Mouse (Mus musculus) CH12.LX (cell line): ENCODE measurements around the gene Srarp. TPM values are rescaled to one million over a fixed set of nuclear protein-coding genes. Genes with fewer than 3 reads are reported as not detected.

ENCODE experiments used
- DNase-seq: peaks from one replicate; pipeline ENCODE4 v3.0.0-alpha.2; 2013; ENCODE audit errors: extremely low read depth
- H3K27ac ChIP-seq: 2 replicates; pipeline ENCODE4 v1.5.1; 2012; ENCODE audit warnings: low read depth, mild to moderate bottlenecking, control low read depth, moderate library complexity; ENCODE audit not compliant: insufficient read depth
- H3K27me3 ChIP-seq: replicated peaks from 2 replicates; pipeline ENCODE3; 2012; ENCODE audit warnings: inconsistent platforms
- H3K36me3 ChIP-seq, 2 experiments: replicated peaks in 1 of 2; 2 replicates each; pipeline versions ENCODE3 to v1.6.1; 2012; ENCODE audit warnings: inconsistent platforms in 1 of 2, low read length in 1 of 2, mild to moderate bottlenecking in 1 of 2, mixed read lengths in 1 of 2, moderate library complexity in 1 of 2; ENCODE audit not compliant: control insufficient read depth in 1 of 2, insufficient read depth in 1 of 2
- H3K4me1 ChIP-seq, 2 experiments: 2 replicates each; pipeline ENCODE4 v1.6.1; 2012; ENCODE audit warnings: inconsistent platforms in 1 of 2, moderate library complexity in 1 of 2; ENCODE audit not compliant: insufficient read depth in 2 of 2, control insufficient read depth in 1 of 2
- H3K4me2 ChIP-seq: 2 replicates; pipeline ENCODE4 v1.6.1; 2012; ENCODE audit warnings: low read depth, mild to moderate bottlenecking, control low read depth; ENCODE audit not compliant: poor library complexity, insufficient read depth, severe bottlenecking
- H3K4me3 ChIP-seq, 3 experiments: fragments of 150-350 bp in 1 of 3; sonication (generic) in 1 of 3; replicated peaks in 1 of 3; 2 replicates each; pipeline versions ENCODE3 to v1.5.1; 2011 to 2012; ENCODE audit warnings: low read depth in 2 of 3, low read length in 2 of 3, mild to moderate bottlenecking in 2 of 3, moderate library complexity in 2 of 3, control low read depth in 1 of 3, improper control_type of control experiment in 1 of 3, inconsistent platforms in 1 of 3, mixed read lengths in 1 of 3; ENCODE audit not compliant: poor library complexity in 1 of 3
- H3K79me2 ChIP-seq: replicated peaks from 2 replicates; pipeline ENCODE4 v1.6.1; 2012; ENCODE audit warnings: mild to moderate bottlenecking, moderate library complexity; ENCODE audit not compliant: control insufficient read depth, poor library complexity, insufficient read depth, severe bottlenecking; ENCODE audit errors: extremely low read depth
- H3K9ac ChIP-seq: 2 replicates; pipeline ENCODE4 v1.6.1; 2012; ENCODE audit warnings: low read depth, mild to moderate bottlenecking, control low read depth, moderate library complexity; ENCODE audit not compliant: insufficient read depth
- H3K9me3 ChIP-seq: replicated peaks from 2 replicates; pipeline ENCODE3; 2012; ENCODE audit warnings: low read length, inconsistent platforms, mixed read lengths
- BHLHE40 ChIP-seq: IDR thresholded peaks from 2 replicates; pipeline ENCODE4 v1.6.1; 2011; ENCODE audit warnings: mild to moderate bottlenecking, low read depth, low read length, improper control_type of control experiment
- E2F4 ChIP-seq: IDR thresholded peaks from 2 replicates; pipeline ENCODE4 v1.6.1; 2011; ENCODE audit warnings: low read depth, low read length, improper control_type of control experiment; ENCODE audit not compliant: insufficient replicate concordance
- EP300 ChIP-seq: IDR thresholded peaks from 2 replicates; pipeline ENCODE4 v1.6.1; 2011; ENCODE audit warnings: low read length, improper control_type of control experiment
- IRF4 ChIP-seq: IDR thresholded peaks from 2 replicates; pipeline ENCODE4 v1.6.1; 2014; ENCODE audit warnings: low read depth, mild to moderate bottlenecking, inconsistent platforms, low read length, improper control_type of control experiment
- MAFK ChIP-seq: IDR thresholded peaks from 2 replicates; pipeline ENCODE4 v1.6.1; 2011; ENCODE audit warnings: low read length, improper control_type of control experiment; ENCODE audit not compliant: insufficient replicate concordance
- MAX ChIP-seq: IDR thresholded peaks from 2 replicates; pipeline ENCODE4 v1.6.1; 2011; ENCODE audit warnings: low read length, improper control_type of control experiment
- MXI1 ChIP-seq: IDR thresholded peaks from 2 replicates; pipeline ENCODE4 v1.6.1; 2011; ENCODE audit warnings: mild to moderate bottlenecking, low read depth, low read length, improper control_type of control experiment
- MYC ChIP-seq: IDR thresholded peaks from 2 replicates; pipeline ENCODE4 v1.6.1; 2011; ENCODE audit warnings: low read depth, mild to moderate bottlenecking, improper control_type of control experiment, low read length
- NELFE ChIP-seq: IDR thresholded peaks from 2 replicates; pipeline ENCODE4 v1.6.1; 2011; ENCODE audit warnings: low read depth, low read length, improper control_type of control experiment
- NRF1 ChIP-seq: IDR thresholded peaks from 2 replicates; pipeline ENCODE4 v1.6.1; 2014; ENCODE audit warnings: low read depth, mild to moderate bottlenecking, inconsistent platforms, low read length, improper control_type of control experiment, moderate library complexity
- POLR2A ChIP-seq: IDR thresholded peaks from 2 replicates; pipeline ENCODE4 v1.6.1; 2011; ENCODE audit warnings: low read depth, mild to moderate bottlenecking, improper control_type of control experiment, low read length
- RAD21 ChIP-seq: IDR thresholded peaks from 2 replicates; pipeline ENCODE4 v1.6.1; 2011; ENCODE audit warnings: low read depth, mild to moderate bottlenecking, low read length, improper control_type of control experiment, moderate library complexity
- RCOR1 ChIP-seq: conservative IDR thresholded peaks from 2 replicates; pipeline ENCODE4 v1.6.1; 2012; ENCODE audit warnings: low read depth, mild to moderate bottlenecking, inconsistent platforms, low read length, improper control_type of control experiment
- SIN3A ChIP-seq: IDR thresholded peaks from 2 replicates; pipeline ENCODE4 v1.6.1; 2012; ENCODE audit warnings: low read length, improper control_type of control experiment, inconsistent platforms
- TBP ChIP-seq: conservative IDR thresholded peaks from 2 replicates; pipeline ENCODE4 v1.6.1; 2011; ENCODE audit warnings: low read depth, low read length, improper control_type of control experiment
- USF1 ChIP-seq: IDR thresholded peaks from 2 replicates; pipeline ENCODE4 v1.6.1; 2014; ENCODE audit warnings: low read depth, mild to moderate bottlenecking, inconsistent platforms, low read length, improper control_type of control experiment
- USF2 ChIP-seq: conservative IDR thresholded peaks from 2 replicates; pipeline ENCODE4 v1.6.1; 2011; ENCODE audit warnings: low read depth, low read length, improper control_type of control experiment
- ZKSCAN1 ChIP-seq: IDR thresholded peaks from 2 replicates; pipeline ENCODE4 v1.6.1; 2012; ENCODE audit warnings: low read depth, inconsistent platforms, low read length, improper control_type of control experiment, borderline replicate concordance
- ZNF384 ChIP-seq: IDR thresholded peaks from 2 replicates; pipeline ENCODE4 v1.6.1; 2012; ENCODE audit warnings: low read depth, low read length, improper control_type of control experiment, inconsistent platforms
- dilution Hi-C: fragments of 300-500 bp; cut with MboI; formaldehyde crosslinking; loops from 2 replicates; pipeline ENCODE4 v1.14.3; 2020; ENCODE audit warnings: low sequenced_read_pairs; ENCODE audit not compliant: extremely low pct_unique_long_range_greater_than_20kb, extremely low pct_ligation_motif_present
- in situ Hi-C: fragments of 300-500 bp; cut with MboI; formaldehyde crosslinking; loops from 3 replicates; pipeline ENCODE4 v1.14.3; 2019; ENCODE audit warnings: low sequenced_read_pairs, low pct_ligation_motif_present, low pct_unique_long_range_greater_than_20kb, mixed read lengths
- polyA plus RNA-seq: library from polyadenylated mRNA; unstranded; fragments of >175 nt; gene quantifications from 2 replicates; pipeline ENCODE4 v1.2.1, GENCODE M21; 2012; ENCODE audit warnings: low read depth; ENCODE audit not compliant: insufficient read length
- total RNA-seq, 2 experiments: library from RNA; depleted of rRNA; stranded (reverse); fragments of 300-350 nt in 1 of 2; fragments of >200 nt in 1 of 2; gene quantifications; 2 replicates each; pipeline ENCODE4 v1.2.3; 2012 to 2014

The Srarp gene
- total and polyA plus RNA-seq, 3 experiments = not detected

DNA sequence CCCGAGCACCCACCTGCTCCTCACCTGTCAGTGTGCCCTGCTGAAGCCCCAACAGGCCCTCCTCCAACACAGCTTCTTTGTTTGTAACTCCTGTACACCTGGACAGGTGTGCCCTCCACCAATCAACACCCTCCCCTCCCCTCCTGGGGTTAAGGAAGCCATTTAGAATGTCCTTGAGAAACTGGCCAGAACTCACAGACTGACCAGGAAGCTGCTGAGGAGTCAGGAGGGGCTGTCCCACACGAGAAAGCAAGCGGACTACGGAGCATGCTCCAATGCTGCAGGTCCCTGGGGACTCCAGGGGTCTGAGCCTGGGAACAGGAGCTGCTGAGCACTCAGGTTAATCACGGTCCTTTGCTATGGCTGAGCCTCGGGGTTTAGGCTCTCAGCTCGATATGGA, 20.0 kb downstream of the Srarp start, which contains the start of gene Clcnkb:
Gene Clcnkb, minus strand, starts transcription at position 91 of the 400 bp plus-strand sequence.
- no peaks in the 10 kb centered on the region for H3K36me3 ChIP-seq
- no peaks in the 10 kb centered on the region for H3K79me2 ChIP-seq
- dilution Hi-C loops (no loop called here), in situ Hi-C loops (loop anchor here (25.0 kb wide), 2 partner anchors 546 to 671 kb away; partner anchors contain the start of gene Tmem51)
- H3K9me3 ChIP-seq = peaks cover 3% of the 10 kb centered on the region
- no peak for DNase-seq
- H3K27ac ChIP-seq = no peak within 1 kb of the TSS
- TF ChIP-seq MYC (no peak), ZNF384 (no peak), NRF1 (0 out of 2 replicates have a peak, but pooled peaks have one; percentile 17), NELFE (no peak)
- no peak within 1 kb of the TSS for H3K4me2 ChIP-seq
- H3K4me3 ChIP-seq = no peak within 1 kb of the TSS
- H3K9ac ChIP-seq = no peak within 1 kb of the TSS
- peaks cover 7 to 31% of the 10 kb centered on the region in 2 experiments; a peak in 3 of 4 replicates for H3K4me1 ChIP-seq
- no peaks in the 10 kb centered on the region for H3K27me3 ChIP-seq

DNA sequence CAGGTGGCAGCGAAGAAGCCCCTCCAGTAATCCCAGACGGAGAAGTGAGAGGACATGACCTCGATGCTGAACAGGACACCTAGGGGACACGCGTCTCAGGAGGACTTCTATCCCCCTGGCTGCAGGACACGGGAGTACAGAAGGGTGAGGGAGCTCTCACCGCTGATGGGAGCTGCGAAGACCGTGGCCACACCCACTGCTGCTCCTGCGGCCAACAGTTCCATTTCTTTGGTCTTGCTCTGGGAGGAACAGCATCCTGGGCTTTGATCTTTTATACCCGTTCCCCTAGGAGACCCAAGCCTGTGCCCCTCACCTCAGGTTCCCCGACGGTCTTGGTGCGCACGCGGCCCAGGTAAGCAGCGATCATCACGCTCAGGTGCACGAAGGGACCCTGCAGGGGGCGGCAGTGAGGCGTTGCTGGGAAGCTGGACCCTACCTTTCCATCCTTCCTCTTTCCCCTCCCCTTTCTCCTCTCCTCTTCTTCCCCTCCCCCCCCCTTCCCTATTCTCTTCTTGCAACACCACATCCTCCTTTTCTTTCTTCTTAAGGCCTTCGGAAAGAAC, 24.4 kb downstream of the Srarp start:
- Histone ChIP-seq H3K4me3 (no peak overlapping the region), H3K27ac (no peak overlapping the region), H3K4me1 (peaks cover 16 to 18% of the 10 kb centered on the region in 2 experiments), H3K36me3 (no peaks in the 10 kb centered on the region), H3K27me3 (no peaks in the 10 kb centered on the region), H3K9ac (no peak overlapping the region), H3K9me3 (peaks cover 3% of the 10 kb centered on the region), H3K79me2 (no peaks in the 10 kb centered on the region), H3K4me2 (no peak overlapping the region)
- no peak for DNase-seq
- in situ Hi-C loops (loop anchor here (5.0 to 25.0 kb wide), 3 partner anchors 36 to 676 kb away; partner anchors contain the start of gene Tmem51), dilution Hi-C loops (no loop called here)
- TF ChIP-seq MAX = no peak
- TF ChIP-seq IRF4 = no peak
- no peak for TF ChIP-seq RAD21
- no peak for TF ChIP-seq BHLHE40
- no peak for TF ChIP-seq E2F4
- no peak for TF ChIP-seq POLR2A
- TF ChIP-seq RCOR1 = no peak
- no peak for TF ChIP-seq MXI1
- no peak for TF ChIP-seq NELFE
- TF ChIP-seq EP300 = no peak
- TF ChIP-seq MAFK = no peak
- TF ChIP-seq SIN3A = no peak
- no peak for TF ChIP-seq ZKSCAN1
- TF ChIP-seq TBP = no peak
- no peak for TF ChIP-seq USF1
- TF ChIP-seq USF2 = no peak
